Mouse (Mus musculus) MEL (cell line): ENCODE data around the gene Bdnf. TPM values are rescaled to one million over a fixed set of nuclear protein-coding genes. Genes with fewer than 3 reads are reported as not detected.

Experiments used
- DNase-seq: peaks from one replicate; pipeline ENCODE4 v3.0.0; 2011; ENCODE audit warnings: low read depth, low spot score
- H3K27ac ChIP-seq: 2 replicates; pipeline ENCODE4 v1.5.1; 2012; ENCODE audit warnings: low read depth, mild to moderate bottlenecking, control low read depth, low read length, moderate library complexity; ENCODE audit not compliant: control insufficient read depth
- H3K27me3 ChIP-seq, 2 experiments: fragments of 150-350 bp in 1 of 2; sonication (generic) in 1 of 2; 2 replicates each; pipeline ENCODE4 v1.6.1; 2012; ENCODE audit warnings: low read length in 2 of 2, mild to moderate bottlenecking in 2 of 2, improper control_type of control experiment in 1 of 2, moderate library complexity in 1 of 2; ENCODE audit not compliant: insufficient read depth in 2 of 2, control insufficient read depth in 1 of 2
- H3K36me3 ChIP-seq, 2 experiments: 2 replicates each; pipeline ENCODE4 v1.6.1; 2012 to 2014; ENCODE audit warnings: low read length in 2 of 2, improper control_type of control experiment in 1 of 2, inconsistent platforms in 1 of 2, mild to moderate bottlenecking in 1 of 2; ENCODE audit not compliant: insufficient read depth in 2 of 2, control insufficient read depth in 1 of 2
- H3K4me1 ChIP-seq, 2 experiments: fragments of 150-350 bp in 1 of 2; sonication (generic) in 1 of 2; 2 replicates each; pipeline ENCODE4 v1.6.1; 2012; ENCODE audit warnings: low read length in 2 of 2, improper control_type of control experiment in 1 of 2, mild to moderate bottlenecking in 1 of 2; ENCODE audit not compliant: insufficient read depth in 2 of 2, control insufficient read depth in 1 of 2
- H3K4me3 ChIP-seq, 2 experiments: fragments of 150-350 bp in 1 of 2; sonication (generic) in 1 of 2; 2 replicates each; pipeline ENCODE4 v1.5.1; 2012; ENCODE audit warnings: low read depth in 2 of 2, low read length in 2 of 2, mild to moderate bottlenecking in 2 of 2, moderate library complexity in 2 of 2, control low read depth in 1 of 2, improper control_type of control experiment in 1 of 2; ENCODE audit not compliant: control insufficient read depth in 1 of 2, insufficient read depth in 1 of 2
- H3K79me2 ChIP-seq: 2 replicates; pipeline ENCODE4 v1.6.1; 2012; ENCODE audit warnings: mild to moderate bottlenecking, low read length, moderate library complexity; ENCODE audit not compliant: control insufficient read depth, poor library complexity, insufficient read depth
- H3K9ac ChIP-seq: 2 replicates; pipeline ENCODE4 v1.6.1; 2012; ENCODE audit warnings: low read depth, mild to moderate bottlenecking, control low read depth, low read length, moderate library complexity; ENCODE audit not compliant: control insufficient read depth, poor library complexity, severe bottlenecking
- H3K9me3 ChIP-seq: fragments of 150-350 bp; sonication (generic); replicated peaks from 2 replicates; pipeline ENCODE4 v1.6.1; 2012; ENCODE audit warnings: mild to moderate bottlenecking, low read length, improper control_type of control experiment, moderate library complexity; ENCODE audit not compliant: insufficient read depth
- ELF1 ChIP-seq: IDR thresholded peaks from 2 replicates; pipeline ENCODE4 v1.6.1; 2014; ENCODE audit warnings: low read depth, mild to moderate bottlenecking, inconsistent platforms, low read length, improper control_type of control experiment, moderate library complexity
- EP300 ChIP-seq, 2 experiments: IDR thresholded peaks; 2 replicates each; pipeline ENCODE4 v1.6.1; 2011; ENCODE audit warnings: improper control_type of control experiment in 2 of 2, low read length in 2 of 2, low read depth in 1 of 2, mild to moderate bottlenecking in 1 of 2
- ETS1 ChIP-seq: IDR thresholded peaks from 2 replicates; pipeline ENCODE4 v1.6.1; 2012; ENCODE audit warnings: low read depth, mild to moderate bottlenecking, inconsistent platforms, low read length, improper control_type of control experiment, moderate library complexity
- GABPA ChIP-seq: IDR thresholded peaks from 2 replicates; pipeline ENCODE4 v1.6.1; 2012; ENCODE audit warnings: low read depth, mild to moderate bottlenecking, inconsistent platforms, low read length, improper control_type of control experiment, moderate library complexity
- GATA1 ChIP-seq: IDR thresholded peaks from 2 replicates; pipeline ENCODE4 v1.6.1; 2011; ENCODE audit warnings: low read depth, low read length, improper control_type of control experiment
- HCFC1 ChIP-seq: IDR thresholded peaks from 2 replicates; pipeline ENCODE4 v1.6.1; 2012; ENCODE audit warnings: low read depth, mild to moderate bottlenecking, inconsistent platforms, low read length, improper control_type of control experiment, moderate library complexity
- KAT2A ChIP-seq: conservative IDR thresholded peaks from 2 replicates; pipeline ENCODE4 v1.6.1; 2012; ENCODE audit warnings: low read depth, low read length, improper control_type of control experiment, inconsistent platforms
- MAFK ChIP-seq: IDR thresholded peaks from 2 replicates; pipeline ENCODE4 v1.6.1; 2011; ENCODE audit warnings: low read depth, mild to moderate bottlenecking, low read length, improper control_type of control experiment, borderline replicate concordance
- MAX ChIP-seq: IDR thresholded peaks from 2 replicates; pipeline ENCODE4 v1.6.1; 2011; ENCODE audit warnings: low read length, improper control_type of control experiment
- MAZ ChIP-seq: IDR thresholded peaks from 2 replicates; pipeline ENCODE4 v1.6.1; 2012; ENCODE audit warnings: low read depth, mild to moderate bottlenecking, inconsistent platforms, low read length, improper control_type of control experiment
- MEF2A ChIP-seq: IDR thresholded peaks from 2 replicates; pipeline ENCODE4 v1.6.1; 2014; ENCODE audit warnings: low read depth, mild to moderate bottlenecking, inconsistent platforms, low read length, improper control_type of control experiment; ENCODE audit not compliant: poor library complexity, insufficient replicate concordance, severe bottlenecking; ENCODE audit errors: extremely low read depth
- MXI1 ChIP-seq: IDR thresholded peaks from 2 replicates; pipeline ENCODE4 v1.6.1; 2011; ENCODE audit warnings: mild to moderate bottlenecking, low read depth, low read length, improper control_type of control experiment
- MYB ChIP-seq: IDR thresholded peaks from 2 replicates; pipeline ENCODE4 v1.6.1; 2011; ENCODE audit warnings: mild to moderate bottlenecking, low read depth, low read length, improper control_type of control experiment
- MYC ChIP-seq: IDR thresholded peaks from 2 replicates; pipeline ENCODE4 v1.6.1; 2011; ENCODE audit warnings: low read depth, mild to moderate bottlenecking, low read length, improper control_type of control experiment, moderate library complexity
- NELFE ChIP-seq: IDR thresholded peaks from 2 replicates; pipeline ENCODE4 v1.6.1; 2011; ENCODE audit warnings: low read depth, low read length, improper control_type of control experiment
- POLR2AphosphoS2 ChIP-seq: IDR thresholded peaks from 2 replicates; pipeline ENCODE4 v1.6.1; 2011; ENCODE audit warnings: low read length, improper control_type of control experiment
- POLR2AphosphoS5 ChIP-seq: IDR thresholded peaks from 2 replicates; pipeline ENCODE4 v1.6.1; 2012; ENCODE audit warnings: low read depth, borderline replicate concordance, mild to moderate bottlenecking, inconsistent platforms, low read length, moderate library complexity, mixed read lengths
- RCOR1 ChIP-seq: IDR thresholded peaks from 2 replicates; pipeline ENCODE4 v1.6.1; 2012; ENCODE audit warnings: low read depth, mild to moderate bottlenecking, inconsistent platforms, low read length, improper control_type of control experiment
- SMC3 ChIP-seq: IDR thresholded peaks from 2 replicates; pipeline ENCODE4 v1.6.1; 2011; ENCODE audit warnings: low read depth, low read length, improper control_type of control experiment
- TAL1 ChIP-seq: IDR thresholded peaks from 2 replicates; pipeline ENCODE4 v1.6.1; 2012; ENCODE audit warnings: mild to moderate bottlenecking, inconsistent platforms, low read length, moderate library complexity, mixed read lengths
- TBP ChIP-seq: IDR thresholded peaks from 2 replicates; pipeline ENCODE4 v1.8.0; 2011; ENCODE audit warnings: low read depth, low read length, improper control_type of control experiment
- TCF12 ChIP-seq: IDR thresholded peaks from 2 replicates; pipeline ENCODE4 v1.6.1; 2014; ENCODE audit warnings: low read depth, mild to moderate bottlenecking, inconsistent platforms, low read length, improper control_type of control experiment, moderate library complexity
- UBTF ChIP-seq: IDR thresholded peaks from 2 replicates; pipeline ENCODE4 v1.6.1; 2012; ENCODE audit warnings: low read depth, mild to moderate bottlenecking, inconsistent platforms, low read length, improper control_type of control experiment, moderate library complexity, borderline replicate concordance; ENCODE audit not compliant: insufficient read depth
- USF1 ChIP-seq: IDR thresholded peaks from 2 replicates; pipeline ENCODE4 v1.6.1; 2014; ENCODE audit warnings: low read depth, mild to moderate bottlenecking, inconsistent platforms, low read length, improper control_type of control experiment, moderate library complexity
- USF2 ChIP-seq, 2 experiments: IDR thresholded peaks; 2 replicates each; pipeline ENCODE4 v1.6.1; 2011 to 2012; ENCODE audit warnings: improper control_type of control experiment in 2 of 2, low read length in 2 of 2, borderline replicate concordance in 1 of 2, inconsistent platforms in 1 of 2, low read depth in 1 of 2, mild to moderate bottlenecking in 1 of 2; ENCODE audit not compliant: insufficient read depth in 1 of 2
- ZC3H11A ChIP-seq: IDR thresholded peaks from 2 replicates; pipeline ENCODE4 v1.6.1; 2012; ENCODE audit warnings: low read depth, mild to moderate bottlenecking, inconsistent platforms, low read length, improper control_type of control experiment
- ZKSCAN1 ChIP-seq: IDR thresholded peaks from 2 replicates; pipeline ENCODE4 v1.6.1; 2012; ENCODE audit warnings: low read depth, mild to moderate bottlenecking, inconsistent platforms, low read length, improper control_type of control experiment, moderate library complexity
- ZMIZ1 ChIP-seq: IDR thresholded peaks from 2 replicates; pipeline ENCODE4 v1.6.1; 2012; ENCODE audit warnings: low read depth, mild to moderate bottlenecking, inconsistent platforms, low read length, improper control_type of control experiment, moderate library complexity
- ZNF384 ChIP-seq: IDR thresholded peaks from 2 replicates; pipeline ENCODE4 v1.6.1; 2012; ENCODE audit warnings: low read depth, mild to moderate bottlenecking, inconsistent platforms, low read length, improper control_type of control experiment
- polyA plus RNA-seq, 2 experiments: library from polyadenylated mRNA; stranded (reverse) in 1 of 2; unstranded in 1 of 2; fragments of >175 nt in 1 of 2; fragments of >200 nt in 1 of 2; gene quantifications; 2 replicates each; pipeline versions ENCODE4 v1.2.1 to v1.2.4; 2012; ENCODE audit warnings: low replicate concordance in 2 of 2, low read depth in 1 of 2; ENCODE audit not compliant: insufficient read length in 2 of 2, insufficient read depth in 1 of 2, missing spikeins in 1 of 2
- total RNA-seq: library from RNA; depleted of rRNA; stranded (reverse); fragments of 300-350 nt; gene quantifications from 2 replicates; pipeline ENCODE4 v1.2.3, GENCODE M21; 2012

The Bdnf gene
- total and polyA plus RNA-seq, 3 experiments = not detected

- Histone ChIP-seq H3K4me3 (no peak overlapping the region), H3K4me1 (no peaks in the 10 kb centered on the region), H3K27ac (no peak overlapping the region), H3K9ac (no peak overlapping the region), H3K36me3 (no peaks in the 10 kb centered on the region)
- no peak for DNase-seq
- no peak for TF ChIP-seq USF1
- no peak for TF ChIP-seq NELFE
- no peak for TF ChIP-seq TAL1
- no peak for TF ChIP-seq MAFK
- TF ChIP-seq ZNF384 = no peak
- TF ChIP-seq POLR2AphosphoS2 = no peak
- TF ChIP-seq UBTF = no peak
- no peak for TF ChIP-seq ELF1
- no peak for TF ChIP-seq MAX
- no peak for TF ChIP-seq GABPA
- TF ChIP-seq KAT2A = no peak
- no peak for TF ChIP-seq MXI1
- TF ChIP-seq POLR2AphosphoS5 = no peak
- no peak for TF ChIP-seq USF2 (IDR thresholded peaks at IDR 0.05; ENCODE audit: borderline replicate concordance in 1 of 2, insufficient read depth in 1 of 2, low read depth in 1 of 2, low read length in 2 of 2)
- no peak for TF ChIP-seq ZMIZ1
- no peak for TF ChIP-seq EP300 (IDR thresholded peaks at IDR 0.05; ENCODE audit: low read depth in 1 of 2, low read length in 2 of 2)
- TF ChIP-seq ETS1 = no peak
- TF ChIP-seq, all 39 proteins: peak for 0
- Histone ChIP-seq H3K9me3 (no peaks in the 10 kb centered on the region), H3K27me3 (no peaks in the 10 kb centered on the region), H3K79me2 (no peaks in the 10 kb centered on the region)
Measured at GRCm38 (mm10) chr2:109711049-109711448, 36.5 kb downstream of the Bdnf start.

GRCm38 (mm10) chr2:109725261-109725660 lies 50.8 kb downstream of the Bdnf start:
- H3K9ac ChIP-seq = no peak overlapping the region
- H3K9me3 ChIP-seq = no peaks in the 10 kb centered on the region
- TF ChIP-seq TAL1 (no peak), TCF12 (no peak), GABPA (no peak), MEF2A (no peak), RCOR1 (no peak), TBP (no peak), GATA1 (no peak), HCFC1 (no peak), MYB (no peak), MAZ (no peak), UBTF (no peak), MYC (no peak), SMC3 (no peak), ZC3H11A (no peak), ZKSCAN1 (no peak), USF2 (IDR thresholded peaks at IDR 0.05; ENCODE audit: borderline replicate concordance in 1 of 2, insufficient read depth in 1 of 2, low read depth in 1 of 2, low read length in 2 of 2) (no peak)
- no peaks in the 10 kb centered on the region for H3K4me1 ChIP-seq
- H3K79me2 ChIP-seq = no peaks in the 10 kb centered on the region
- H3K27ac ChIP-seq = no peak overlapping the region
- no peaks in the 10 kb centered on the region for H3K36me3 ChIP-seq
- H3K4me3 ChIP-seq = no peak overlapping the region
- DNase-seq = no peak
- H3K27me3 ChIP-seq = no peaks in the 10 kb centered on the region
